Mouse (Mus musculus): Measurements from ENCODE around the gene Ten1.

DNA sequence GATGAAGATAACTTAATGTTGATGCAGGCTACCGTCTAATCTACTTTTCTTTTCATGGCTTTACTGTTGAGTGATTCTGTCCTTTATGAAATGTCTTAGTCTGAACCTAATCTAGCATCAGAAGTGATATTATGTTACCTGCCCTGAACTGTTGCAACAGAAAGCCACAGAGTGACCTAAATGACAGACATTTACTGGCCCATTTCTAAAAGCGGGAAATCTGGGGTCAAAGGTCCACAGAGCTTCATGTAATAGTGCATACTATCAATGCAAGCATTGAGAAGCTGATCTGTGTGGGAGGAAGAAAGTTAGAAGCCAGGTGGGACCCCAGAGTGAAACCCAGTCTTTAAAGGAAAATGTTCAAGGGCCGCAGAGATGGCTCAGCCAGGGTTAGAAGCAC, 4.5 kb downstream of the Ten1 start:
- TF ChIP-seq CTCF (IDR thresholded peaks at IDR 0.05; ENCODE audit: control insufficient read depth, insufficient read depth, low read length) (no peak), POLR2A (IDR thresholded peaks at IDR 0.05; ENCODE audit: borderline replicate concordance, control insufficient read depth, low read depth, low read length) (no peak)

Measured in bone marrow, adult 2 months (tissue).